In the genomic region with DNA sequence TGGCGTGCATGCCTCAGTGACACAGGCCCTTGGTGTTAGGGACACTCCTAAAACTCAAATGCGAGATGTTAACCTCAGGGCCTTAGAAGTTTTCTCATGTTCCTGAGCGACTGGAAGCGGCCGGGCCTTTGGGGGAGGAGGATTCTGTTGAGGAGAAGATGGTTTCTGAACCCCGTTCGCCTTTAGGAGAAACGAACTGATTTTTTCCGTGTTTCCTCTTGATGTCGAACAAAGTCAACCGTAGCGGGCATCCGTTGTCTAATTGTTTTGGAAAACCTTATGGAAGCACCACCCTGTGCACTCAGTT, we compare ENCODE assay signal across 9 mouse cellular contexts. TPM values are rescaled to one million over a fixed set of nuclear protein-coding genes. Genes with fewer than 3 reads are reported as not detected.
DNase-seq lines count a peak whose midpoint lies in the region; ATAC-seq lines count a peak whose summit lies in the region.
"Had no signal": no experiment of that assay in that cellular context is flagged by ENCODE, and none has a peak within 500 bp of the region (broad histone marks: within the 10 kb centered on the region; RNA-seq: fewer than 3 reads in every experiment).

No protein-coding gene starts in this region.

- peak overlapping the region; percentile 74 for H3K4me2 ChIP-seq in forebrain, embryonic 13.5 days
- H3K4me2 ChIP-seq in liver, embryonic 15.5 days: peak overlapping the region; percentile 71

- ATAC-seq in erythroblast, adult 5-6 weeks (replicated peaks; ENCODE audit: low FRiP score, poor library complexity, severe bottlenecking): no peak; the same call in 1 of the 2 replicates
- no peak; the same call in 1 of the 2 replicates for ATAC-seq in forebrain, embryonic 13.5 days
- ATAC-seq in liver, embryonic 15.5 days (ENCODE audit: insufficient read depth): no peak

- peak overlapping the region; percentile 89 for H3K4me3 ChIP-seq in erythroblast, embryonic 14.5 days (replicated peaks)
- H3K4me3 ChIP-seq in forebrain, embryonic 13.5 days: peak overlapping the region; percentile 97
- H3K4me3 ChIP-seq in liver, embryonic 15.5 days (replicated peaks): peak overlapping the region; percentile 88

- peaks cover 24% of the 10 kb centered on the region for H3K4me1 ChIP-seq in erythroblast, embryonic 14.5 days (ENCODE audit: control insufficient read depth)
- H3K4me1 ChIP-seq in forebrain, embryonic 13.5 days: peaks cover 22% of the 10 kb centered on the region
- peaks cover 20% of the 10 kb centered on the region for H3K4me1 ChIP-seq in liver, embryonic 15.5 days (replicated peaks)

- peaks cover 27% of the 10 kb centered on the region for H3K27me3 ChIP-seq in erythroblast, embryonic 14.5 days (ENCODE audit: control insufficient read depth)
- peaks cover 9% of the 10 kb centered on the region for H3K27me3 ChIP-seq in forebrain, embryonic 13.5 days
- peaks cover 15% of the 10 kb centered on the region; the same call in 1 of the 2 replicates for H3K27me3 ChIP-seq in liver, embryonic 15.5 days

- H3K9me3 ChIP-seq in erythroblast, embryonic 14.5 days (ENCODE audit: control insufficient read depth, low read length): no peaks in the 10 kb centered on the region
- H3K9me3 ChIP-seq in forebrain, embryonic 13.5 days (replicated peaks): no peaks in the 10 kb centered on the region
- H3K9me3 ChIP-seq in liver, embryonic 15.5 days (replicated peaks): no peaks in the 10 kb centered on the region

- H3K27ac ChIP-seq in forebrain, embryonic 13.5 days: peak overlapping the region; percentile 80; the same call in 1 of the 2 replicates
- peak overlapping the region; percentile 90 for H3K27ac ChIP-seq in liver, embryonic 15.5 days (replicated peaks)

- peak overlapping the region; percentile 91 for H3K9ac ChIP-seq in forebrain, embryonic 13.5 days
- H3K9ac ChIP-seq in liver, embryonic 15.5 days: peak overlapping the region; percentile 92

- DNase-seq in 416B (ENCODE audit: low read depth): peak; percentile 54
- DNase-seq in right cerebral cortex, adult 18-20 months: no peak
- DNase-seq in ovary, adult 18-20 months (ENCODE audit: low spot score): no peak
- no peak for DNase-seq in layer of hippocampus, adult 8-10 months (ENCODE audit: low spot score in 2 of 2)

- WGBS in forebrain, embryonic 13.5 days: under 1% methylated on average over 13 of the region's 13 CpGs
- under 1% methylated on average over 13 of the region's 13 CpGs for WGBS in liver, embryonic 15.5 days (ENCODE audit: insufficient replicate concordance)

- H3K36me3 ChIP-seq in erythroblast, embryonic 14.5 days (ENCODE audit: control insufficient read depth): peaks cover 6% of the 10 kb centered on the region
- H3K36me3 ChIP-seq in forebrain, embryonic 13.5 days (ENCODE audit: poor library complexity, severe bottlenecking): no peaks in the 10 kb centered on the region
- no peaks in the 10 kb centered on the region for H3K36me3 ChIP-seq in liver, embryonic 15.5 days (replicated peaks)

RNA-seq across cellular contexts. Expression of gene Ppig, which starts 1.1 kb away (rescaled TPM):
- polyA plus RNA-seq in erythroblast, embryonic 14.5 days (2012): 1.9 and 2.5 TPM in 2 replicates
- 30.3 and 33.6 TPM in 2 replicates for total RNA-seq in erythroblast, adult 5-6 weeks (2015; ENCODE audit: low replicate concordance)
- 14.9 and 34.7 TPM in 2 replicates for total RNA-seq in erythroblast, adult 5-6 weeks (2017; ENCODE audit: low replicate concordance)
- 139 and 147 TPM in 2 replicates for polyA plus RNA-seq in forebrain, embryonic 13.5 days (2015; fragmentation: Nextera tagmentation; extraction: Ambion mirVana)
- 48.2 and 51.8 TPM in 2 replicates for polyA plus RNA-seq in liver, embryonic 15.5 days (2015; fragmentation: Nextera tagmentation; extraction: Ambion mirVana)
- total RNA-seq in layer of hippocampus, adult 8-10 months (2022): 10 to 100 TPM; 55.5 to 73.8 (median 70.1) TPM

RNA-seq across cellular contexts. Expression of gene Fastkd1, which starts 10.2 kb away (rescaled TPM):
- polyA plus RNA-seq in erythroblast, embryonic 14.5 days (2012): 0.01 TPM in 1 of 2 replicates, not detected in the other
- 4.2 and 5.0 TPM in 2 replicates for total RNA-seq in erythroblast, adult 5-6 weeks (2015; ENCODE audit: low replicate concordance)
- 1.3 and 1.9 TPM in 2 replicates for total RNA-seq in erythroblast, adult 5-6 weeks (2017; ENCODE audit: low replicate concordance)
- polyA plus RNA-seq in forebrain, embryonic 13.5 days (2015; fragmentation: Nextera tagmentation; extraction: Ambion mirVana): 14.1 and 14.5 TPM in 2 replicates
- polyA plus RNA-seq in liver, embryonic 15.5 days (2015; fragmentation: Nextera tagmentation; extraction: Ambion mirVana): 3.3 and 3.4 TPM in 2 replicates
- total RNA-seq in layer of hippocampus, adult 8-10 months (2022): 10 to 100 TPM; 18.2 to 22.1 (median 19.8) TPM

RNA-seq across cellular contexts. Expression of gene Klhl41, which starts 53.6 kb away (rescaled TPM):
- polyA plus RNA-seq in erythroblast, embryonic 14.5 days (2012): not detected in 2 replicates
- total RNA-seq in erythroblast, adult 5-6 weeks (2015; ENCODE audit: low replicate concordance): 1.3 TPM in 1 of 2 replicates, not detected in the other
- total RNA-seq in erythroblast, adult 5-6 weeks (2017; ENCODE audit: low replicate concordance): not detected in 2 replicates
- polyA plus RNA-seq in forebrain, embryonic 13.5 days (2015; fragmentation: Nextera tagmentation; extraction: Ambion mirVana): 0.15 TPM in 2 replicates
- 0.66 and 1.5 TPM in 2 replicates for polyA plus RNA-seq in liver, embryonic 15.5 days (2015; fragmentation: Nextera tagmentation; extraction: Ambion mirVana)
- total RNA-seq in layer of hippocampus, adult 8-10 months (2022): under 1 TPM; 0.16 to 0.59 (median 0.38) TPM
- total RNA-seq: hematopoietic stem cell, adult 5-6 weeks had no signal

Comparison
In these comparisons a context has a peak if more than half of its experiments do, and no peak if none do; other contexts are left out.
1. RNA of gene Ppig, which starts 1.1 kb away (polyA plus RNA-seq): 139 to 147 TPM in forebrain, embryonic 13.5 days and 48.2 to 51.8 TPM in liver, embryonic 15.5 days; 1.9 to 2.5 TPM in erythroblast, embryonic 14.5 days; every median in the first group is over 10 times any median in the second.
2. Peak in every context shown above with its lines, with median percentiles within 50 percentile points of each other: H3K4me3 ChIP-seq.